Mouse (Mus musculus): Measurements from ENCODE around the gene Mrps18b. TPM values are rescaled to one million over a fixed set of nuclear protein-coding genes. Genes with fewer than 3 reads are reported as not detected.

Mrps18b gene
- total RNA-seq, 2 experiments from 2014 or later, result 40.5 to 46.8 TPM

Small RNA genes lying within 50 kb of the gene (microRNA-seq; reads per million reads assigned to microRNA genes)
- not detected for gene Gm28033
- gene Mir1894, result not detected
- gene Mir877, result 37.7 reads per million, percentile 41 among the genes with 10 or more reads in this experiment

Other genes with a start within 250 kb of the Mrps18b start
- 10 to 100 TPM; 22.1 to 24.4 TPM for gene Vars2, start 248.8 kb downstream of the Mrps18b start, total RNA-seq (2021)
- 10 to 100 TPM; 20.6 to 29.2 TPM for gene Gtf2h4, start 242.7 kb downstream of the Mrps18b start, total RNA-seq (2021)
- gene Ddr1, start 211.8 kb downstream of the Mrps18b start, total RNA-seq (2021), result 10 to 100 TPM; 69.6 to 71.4 TPM
- gene Ier3, start 94.7 kb downstream of the Mrps18b start, total RNA-seq (2021), result 10 to 100 TPM; 11.1 to 13.1 TPM
- gene Flot1, start 93.2 kb downstream of the Mrps18b start, total RNA-seq (2021), result 10 to 100 TPM; 52.6 to 56.9 TPM
- gene Tubb5, start 78.1 kb downstream of the Mrps18b start, total RNA-seq (2021), result 100 to 1,000 TPM; 408 to 451 TPM
- 10 to 100 TPM; 22.9 to 25.2 TPM for gene Mdc1, start 74.9 kb downstream of the Mrps18b start, total RNA-seq (2021)
- 10 to 100 TPM; 20.8 to 26.4 TPM for gene Nrm, start 55.1 kb downstream of the Mrps18b start, total RNA-seq (2021)
- 10 to 100 TPM; 30.2 to 32.7 TPM for gene Ppp1r18, start 50.8 kb downstream of the Mrps18b start, total RNA-seq (2021)
- gene Dhx16, start 36.6 kb downstream of the Mrps18b start, total RNA-seq (2021), result 10 to 100 TPM; 22.1 to 25.1 TPM
- 10 to 100 TPM; 44.4 to 49.0 TPM for gene 2310061I04Rik, start 19.0 kb downstream of the Mrps18b start, total RNA-seq (2021)
- gene Atat1, start 6.3 kb downstream of the Mrps18b start, total RNA-seq (2021), result 10 to 100 TPM; 13.3 to 18.4 TPM
- 10 to 100 TPM; 44.6 to 52.8 TPM for gene Ppp1r10, start within 50 bp of the Mrps18b start, total RNA-seq (2021)
- gene Abcf1, start 53.4 kb upstream of the Mrps18b start, total RNA-seq (2021), result 10 to 100 TPM; 74.3 to 75.6 TPM
- 10 to 100 TPM; 34.3 to 38.7 TPM for gene Gnl1, start 63.5 kb upstream of the Mrps18b start, total RNA-seq (2021)
- 10 to 100 TPM; 13.2 to 15.0 TPM for gene Prr3, start 63.8 kb upstream of the Mrps18b start, total RNA-seq (2021)
- under 1 TPM; 0.44 to 0.76 TPM for gene H2-T24, start 104.2 kb upstream of the Mrps18b start, total RNA-seq (2021)
- gene H2-T23, start 116.5 kb upstream of the Mrps18b start, total RNA-seq (2021), result 1 to 10 TPM; 5.0 to 5.7 TPM
- gene H2-T22, start 126.4 kb upstream of the Mrps18b start, total RNA-seq (2021), result 10 to 100 TPM; 10.8 to 11.6 TPM
- not detected for gene Gm6034, start 126.6 kb upstream of the Mrps18b start, total RNA-seq (2021)
- gene Gm11127, start 142.0 kb upstream of the Mrps18b start, total RNA-seq (2021), result 1 to 10 TPM; 1.7 to 2.1 TPM
- gene Gm19684, start 205.3 kb upstream of the Mrps18b start, total RNA-seq (2021), result not detected
- gene Gm7030, start 213.0 kb upstream of the Mrps18b start, total RNA-seq (2021), result not detected

Data from gastrocnemius, postnatal 4 days (tissue).